Mouse (Mus musculus) E14TG2a.4 (cell line): Measurements from ENCODE around the gene Kirrel2.

ENCODE experiments used
- CTCF ChIP-seq: conservative IDR thresholded peaks from 2 replicates; pipeline ENCODE4 v1.5.1; 2014; ENCODE audit warnings: low read length
- NANOG ChIP-seq: IDR thresholded peaks from 2 replicates; pipeline ENCODE4 v1.6.1; 2014; ENCODE audit warnings: borderline replicate concordance, low read length, mixed read lengths

DNA sequence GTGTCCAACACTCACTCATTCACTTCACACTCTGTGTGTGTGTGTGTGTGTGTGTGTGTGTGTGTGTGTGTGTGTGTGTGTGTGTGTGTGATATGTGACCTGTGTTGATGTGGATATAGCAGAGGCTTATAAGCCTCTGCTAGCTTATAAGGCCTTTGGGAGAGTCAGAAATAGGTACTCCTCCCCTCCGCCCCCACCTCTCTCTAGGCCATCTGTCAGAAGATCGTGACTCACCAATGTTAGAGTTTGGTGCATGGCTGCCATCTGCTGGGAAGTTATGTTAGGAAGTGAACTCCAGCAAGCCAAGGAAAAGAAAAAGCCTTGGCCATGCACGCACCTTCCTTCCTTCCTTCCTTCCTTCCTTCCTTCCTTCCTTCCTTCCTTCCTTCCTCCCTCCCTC lies 25.7 kb downstream of the Kirrel2 start:
- TF ChIP-seq CTCF (no peak; the same call in 1 of the 2 replicates), NANOG (no peak)
